Mouse (Mus musculus) liver, embryonic 16.5 days (tissue): ENCODE measurements around the gene Tlnrd1. TPM values are rescaled to one million over a fixed set of nuclear protein-coding genes. Genes with fewer than 3 reads are reported as not detected.

ENCODE experiments used
- polyA plus RNA-seq: library from polyadenylated mRNA; unstranded; fragments of >200 nt; fragmentation: Nextera tagmentation; extraction: Ambion mirVana; gene quantifications from 2 replicates; pipeline ENCODE4 v1.2.1, GENCODE M21; 2015

The Tlnrd1 gene
- polyA plus RNA-seq, 1 experiment from 2014 or later, result 7.2 TPM

Other genes with a start within 250 kb of the Tlnrd1 start
- gene Il16, start 138.6 kb downstream of the Tlnrd1 start, polyA plus RNA-seq, result 7.2 and 8.3 TPM in 2 replicates
- not detected in 2 replicates for gene Cfap161, start 89.4 kb downstream of the Tlnrd1 start, polyA plus RNA-seq
- gene Mesd, start 161 bp upstream of the Tlnrd1 start, polyA plus RNA-seq, result 37.6 and 40.5 TPM in 2 replicates
- gene Cemip, start 202.2 kb upstream of the Tlnrd1 start, polyA plus RNA-seq, result 0.04 TPM in 1 of 2 replicates, not detected in the other